Mouse (Mus musculus) MEL (cell line): ENCODE data around the gene Garnl3.

Source experiments
- CTCF ChIP-seq, 3 experiments: IDR thresholded peaks in 2 of 3; conservative IDR thresholded peaks in 1 of 3; 2 replicates each; pipeline ENCODE4 v1.5.1; 2011 to 2012; ENCODE audit warnings: low read length in 3 of 3, low read depth in 2 of 3, mild to moderate bottlenecking in 2 of 3, improper control_type of control experiment in 1 of 3, inconsistent platforms in 1 of 3, mixed read lengths in 1 of 3, moderate library complexity in 1 of 3; ENCODE audit not compliant: control insufficient read depth in 1 of 3, insufficient read depth in 1 of 3, poor library complexity in 1 of 3, severe bottlenecking in 1 of 3
- GABPA ChIP-seq: IDR thresholded peaks from 2 replicates; pipeline ENCODE4 v1.6.1; 2012; ENCODE audit warnings: low read depth, mild to moderate bottlenecking, inconsistent platforms, low read length, improper control_type of control experiment, moderate library complexity
- POLR2A ChIP-seq, 2 experiments: IDR thresholded peaks; 2 replicates each; pipeline ENCODE4 v1.6.1; 2011 to 2012; ENCODE audit warnings: low read length in 2 of 2, mild to moderate bottlenecking in 2 of 2, control low read depth in 1 of 2, improper control_type of control experiment in 1 of 2, low read depth in 1 of 2, moderate library complexity in 1 of 2; ENCODE audit not compliant: control insufficient read depth in 1 of 2, insufficient read depth in 1 of 2, poor library complexity in 1 of 2
- UBTF ChIP-seq: IDR thresholded peaks from 2 replicates; pipeline ENCODE4 v1.6.1; 2012; ENCODE audit warnings: low read depth, mild to moderate bottlenecking, inconsistent platforms, low read length, improper control_type of control experiment, moderate library complexity, borderline replicate concordance; ENCODE audit not compliant: insufficient read depth
- USF1 ChIP-seq: IDR thresholded peaks from 2 replicates; pipeline ENCODE4 v1.6.1; 2014; ENCODE audit warnings: low read depth, mild to moderate bottlenecking, inconsistent platforms, low read length, improper control_type of control experiment, moderate library complexity
- ZMIZ1 ChIP-seq: IDR thresholded peaks from 2 replicates; pipeline ENCODE4 v1.6.1; 2012; ENCODE audit warnings: low read depth, mild to moderate bottlenecking, inconsistent platforms, low read length, improper control_type of control experiment, moderate library complexity

GRCm38 (mm10) chr2:32961192-32961995 lies 170.1 kb downstream of the Garnl3 start, which contains the start of the genes Rpl12 and Lrsam1:
- no peak for TF ChIP-seq CTCF (IDR thresholded peaks at IDR 0.05 in 2 of 3, conservative IDR thresholded peaks at IDR 0.05 in 1 of 3; ENCODE audit: control insufficient read depth in 1 of 3, insufficient read depth in 1 of 3, low read depth in 2 of 3, low read length in 3 of 3, poor library complexity in 1 of 3, severe bottlenecking in 1 of 3)
- no peak for TF ChIP-seq USF1
- TF ChIP-seq POLR2A (IDR thresholded peaks at IDR 0.05; ENCODE audit: control insufficient read depth in 1 of 2, insufficient read depth in 1 of 2, low read depth in 1 of 2, low read length in 2 of 2, poor library complexity in 1 of 2), result peak; percentile 96 to 97
- TF ChIP-seq ZMIZ1, result peak; percentile 48; the same call in 1 of the 2 replicates
- TF ChIP-seq GABPA, result no peak
- TF ChIP-seq UBTF, result no peak
